Mouse (Mus musculus) naive thymus-derived CD4-positive, alpha-beta T cell, adult 5 months (primary cell): ENCODE data around the gene Bcl2l13. TPM values are rescaled to one million over a fixed set of nuclear protein-coding genes. Genes with fewer than 3 reads are reported as not detected.

ENCODE experiments used
- polyA plus RNA-seq: library from polyadenylated mRNA; unstranded; fragments of 100-300 nt; shearing (Covaris generic); gene quantifications from one replicate; pipeline ENCODE4 v1.2.1, GENCODE M21; 2017

Bcl2l13 gene
- polyA plus RNA-seq: 41.1 TPM

DNA sequence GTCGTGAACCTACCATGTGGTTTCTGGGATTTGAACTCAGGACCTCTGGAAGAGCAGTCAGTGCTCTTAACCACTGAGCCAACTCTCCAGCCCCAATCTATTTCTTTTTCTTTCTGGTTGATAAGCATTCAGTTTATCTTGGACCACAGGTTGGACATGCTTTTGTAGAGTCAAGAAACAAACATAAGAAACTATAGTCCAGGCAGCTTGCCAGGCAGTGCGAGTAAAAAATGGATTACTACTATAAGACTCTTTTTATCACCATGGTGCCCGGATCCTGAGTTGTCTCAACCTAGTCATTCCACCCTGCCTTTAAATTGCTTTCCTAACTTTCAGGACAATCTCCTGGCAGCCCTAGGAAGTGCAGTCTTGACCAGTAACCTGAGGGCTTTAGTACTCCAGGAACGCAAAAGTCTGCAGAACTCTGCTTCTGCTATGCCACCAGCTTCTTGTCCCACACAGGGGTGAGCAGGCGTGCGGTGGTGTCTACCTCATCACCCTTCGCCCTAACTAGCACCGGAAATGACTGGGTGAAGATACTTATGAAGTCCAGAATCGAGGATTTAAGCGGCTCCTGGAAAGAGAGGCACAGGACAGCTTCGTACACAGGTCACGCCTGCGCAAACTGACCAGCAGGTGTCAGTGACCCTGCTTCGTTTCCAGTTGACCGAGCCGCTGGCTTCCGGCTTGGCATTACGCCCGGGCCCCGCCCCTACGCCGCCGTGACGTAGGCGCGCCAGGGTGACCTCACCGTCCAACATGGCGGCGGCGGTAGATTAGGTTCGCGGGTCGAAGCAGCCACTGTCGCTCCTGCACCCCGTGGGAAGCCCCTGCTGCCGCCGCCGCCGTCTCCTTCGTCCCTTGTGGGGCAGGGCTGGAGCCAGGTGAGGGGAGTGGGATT, at the start of gene Bcl2l13:
Gene Bcl2l13, plus strand, starts transcription at position 739 of the 901 bp plus-strand sequence.

GRCm38 (mm10) chr6:120822307-120822928, 13.6 kb upstream of the Bcl2l13 start, which contains the start of gene Atp6v1e1:
Gene Atp6v1e1, minus strand, starts transcription at chr6:120822793.

GRCm38 (mm10) chr6:120916074-120916971, 80.3 kb downstream of the Bcl2l13 start, which contains the start of gene Bid:
Gene Bid, minus strand, starts transcription at chr6:120916853.

Other genes with a start within 250 kb of the Bcl2l13 start
- 0.36 TPM for gene Cecr2, start 169.8 kb upstream of the Bcl2l13 start, polyA plus RNA-seq
- 0.17 TPM for gene Slc25a18, start 62.6 kb upstream of the Bcl2l13 start, polyA plus RNA-seq
- 150 TPM for gene Atp6v1e1, start 13.4 kb upstream of the Bcl2l13 start, polyA plus RNA-seq
- 13.1 TPM for gene Bid, start 80.6 kb downstream of the Bcl2l13 start, polyA plus RNA-seq